Mouse (Mus musculus) retina, postnatal 1 day (tissue): Measurements from ENCODE around the gene Dnajc16.
A peak's percentile ranks its signal among the peaks of the same experiment; 100 is the strongest.

ENCODE experiments used
- DNase-seq: peaks from one replicate; pipeline ENCODE4 v3.0.0-alpha.2; 2012

Gene Dnajc16

GRCm38 (mm10) chr4:141760942-141761341 lies 29.8 kb downstream of the Dnajc16 start:
- DNase-seq, result no peak

- DNase-seq, result no peak
Measured at GRCm38 (mm10) chr4:141758874-141759542, 31.7 kb downstream of the Dnajc16 start.

- no peak for DNase-seq
Measured at GRCm38 (mm10) chr4:141757124-141757523, 33.6 kb downstream of the Dnajc16 start.

- DNase-seq, result no peak
Measured at GRCm38 (mm10) chr4:141755375-141755930, 35.3 kb downstream of the Dnajc16 start.

- DNase-seq, result no peak
Measured at GRCm38 (mm10) chr4:141752076-141752421, 38.7 kb downstream of the Dnajc16 start.

- DNase-seq, result no peak
Measured at GRCm38 (mm10) chr4:141751419-141752075, 39.2 kb downstream of the Dnajc16 start.

- no peak for DNase-seq
Measured at GRCm38 (mm10) chr4:141750826-141751225, 39.9 kb downstream of the Dnajc16 start.

GRCm38 (mm10) chr4:141749557-141749956 lies 41.2 kb downstream of the Dnajc16 start:
- no peak for DNase-seq

- DNase-seq, result no peak
Measured at GRCm38 (mm10) chr4:141746578-141747346, 44.0 kb downstream of the Dnajc16 start, which contains the start of gene Agmat. Gene Agmat, plus strand, starts transcription at chr4:141746672.

- DNase-seq, result no peak
Measured at GRCm38 (mm10) chr4:141742381-141742780, 48.4 kb downstream of the Dnajc16 start.

- no peak for DNase-seq
Measured at GRCm38 (mm10) chr4:141741856-141742255, 48.9 kb downstream of the Dnajc16 start.

- DNase-seq, result no peak
Measured at GRCm38 (mm10) chr4:141738015-141738414, 52.7 kb downstream of the Dnajc16 start.

GRCm38 (mm10) chr4:141736856-141737255 lies 53.9 kb downstream of the Dnajc16 start:
- DNase-seq, result no peak

GRCm38 (mm10) chr4:141735206-141735560 lies 55.5 kb downstream of the Dnajc16 start:
- DNase-seq, result no peak

- peak; percentile 95 for DNase-seq
Measured at GRCm38 (mm10) chr4:141734446-141735205, 56.1 kb downstream of the Dnajc16 start.

GRCm38 (mm10) chr4:141731766-141732165 lies 59.0 kb downstream of the Dnajc16 start:
- no peak for DNase-seq

GRCm38 (mm10) chr4:141730401-141730800 lies 60.3 kb downstream of the Dnajc16 start:
- DNase-seq, result no peak

- no peak for DNase-seq
Measured at GRCm38 (mm10) chr4:141729266-141729665, 61.5 kb downstream of the Dnajc16 start.

- no peak for DNase-seq
Measured at GRCm38 (mm10) chr4:141725738-141726137, 65.0 kb downstream of the Dnajc16 start.

GRCm38 (mm10) chr4:141725277-141725676 lies 65.5 kb downstream of the Dnajc16 start:
- no peak for DNase-seq

GRCm38 (mm10) chr4:141724594-141724993 lies 66.1 kb downstream of the Dnajc16 start:
- DNase-seq, result no peak

- DNase-seq, result no peak
Measured at GRCm38 (mm10) chr4:141723673-141724068, 67.1 kb downstream of the Dnajc16 start.
